Mouse (Mus musculus): Measurements from ENCODE around the gene Tmem274.

GRCm38 (mm10) chr4:149485825-149486206 is 8.6 kb downstream of the Tmem274 start:
- TF ChIP-seq EP300 (IDR thresholded peaks at IDR 0.05; ENCODE audit: low read depth) (no peak), CTCF (IDR thresholded peaks at IDR 0.05; ENCODE audit: low read depth) (peak; percentile 46)

All from liver, postnatal 0 days (tissue).